Mouse (Mus musculus): Measurements from ENCODE around the gene Ttc7. TPM values are rescaled to one million over a fixed set of nuclear protein-coding genes. Genes with fewer than 3 reads are reported as not detected.

The Ttc7 gene
- total RNA-seq, 2 experiments from 2014 or later, result 6.3 to 8.8 TPM

- DNase-seq, result no peak
These were observed 56.4 kb downstream of the Ttc7 start for GRCm38 (mm10) chr17:87339122-87339521.

- no peak for DNase-seq
These were observed 60.5 kb downstream of the Ttc7 start for GRCm38 (mm10) chr17:87343060-87343703.

GRCm38 (mm10) chr17:87344441-87345251 lies 62.0 kb downstream of the Ttc7 start:
- no peak for DNase-seq

GRCm38 (mm10) chr17:87345252-87345593 lies 62.5 kb downstream of the Ttc7 start:
- DNase-seq, result no peak

- DNase-seq, result no peak
These were observed 65.7 kb downstream of the Ttc7 start for GRCm38 (mm10) chr17:87348353-87348752.

- DNase-seq, result no peak
These were observed 66.4 kb downstream of the Ttc7 start for GRCm38 (mm10) chr17:87349069-87349468.

GRCm38 (mm10) chr17:87349575-87349974 lies 66.9 kb downstream of the Ttc7 start:
- DNase-seq, result no peak

- DNase-seq, result no peak
These were observed 68.0 kb downstream of the Ttc7 start for GRCm38 (mm10) chr17:87350471-87351240.

GRCm38 (mm10) chr17:87351241-87352105 lies 68.8 kb downstream of the Ttc7 start:
- no peak for DNase-seq

- no peak for DNase-seq
These were observed 69.6 kb downstream of the Ttc7 start for GRCm38 (mm10) chr17:87352106-87352897.

- DNase-seq, result no peak
These were observed 70.2 kb downstream of the Ttc7 start for GRCm38 (mm10) chr17:87352898-87353225.

- no peak for DNase-seq
These were observed 71.1 kb downstream of the Ttc7 start for GRCm38 (mm10) chr17:87353745-87354320.

- DNase-seq, result no peak
These were observed 72.8 kb downstream of the Ttc7 start for GRCm38 (mm10) chr17:87355456-87355855.

- DNase-seq, result no peak
These were observed 73.6 kb downstream of the Ttc7 start for GRCm38 (mm10) chr17:87356261-87356660.

- no peak for DNase-seq
These were observed 74.8 kb downstream of the Ttc7 start for GRCm38 (mm10) chr17:87357506-87357905.

GRCm38 (mm10) chr17:87361132-87361531 lies 78.4 kb downstream of the Ttc7 start:
- DNase-seq, result no peak

GRCm38 (mm10) chr17:87364108-87364507 lies 81.4 kb downstream of the Ttc7 start:
- DNase-seq, result no peak

- DNase-seq, result no peak
These were observed 82.6 kb downstream of the Ttc7 start for GRCm38 (mm10) chr17:87365268-87365667.

GRCm38 (mm10) chr17:87366520-87366919 lies 83.8 kb downstream of the Ttc7 start:
- DNase-seq, result no peak

- no peak for DNase-seq
These were observed 84.5 kb downstream of the Ttc7 start for GRCm38 (mm10) chr17:87367228-87367627.

- DNase-seq, result peak; percentile 45 to 58
These were observed 85.0 kb downstream of the Ttc7 start for GRCm38 (mm10) chr17:87367640-87368039.

Data from layer of hippocampus, postnatal 36 days (tissue).